Mouse (Mus musculus): ENCODE data around the gene Camkk2.
A peak's percentile ranks its signal among the peaks of the same experiment; 100 is the strongest.

Gene Camkk2

GRCm38 (mm10) chr5:122782066-122782465 lies 2.9 kb upstream of the Camkk2 start:
- DNase-seq (ENCODE audit: low spot score) = peak; percentile 68

GRCm38 (mm10) chr5:122780791-122781432 lies 1.7 kb upstream of the Camkk2 start:
- no peak for DNase-seq (ENCODE audit: low spot score)

GRCm38 (mm10) chr5:122778231-122779226 lies 680 bp downstream of the Camkk2 start:
- DNase-seq (ENCODE audit: low spot score) = no peak

GRCm38 (mm10) chr5:122777322-122777721 lies 1.9 kb downstream of the Camkk2 start:
- no peak for DNase-seq (ENCODE audit: low spot score)

- no peak for DNase-seq (ENCODE audit: low spot score)
Observed at GRCm38 (mm10) chr5:122775646-122776286, 3.4 kb downstream of the Camkk2 start.

GRCm38 (mm10) chr5:122774743-122775611 lies 4.2 kb downstream of the Camkk2 start:
- DNase-seq (ENCODE audit: low spot score) = peak; percentile 57

- DNase-seq (ENCODE audit: low spot score) = no peak
Observed at GRCm38 (mm10) chr5:122773756-122774155, 5.5 kb downstream of the Camkk2 start.

- DNase-seq (ENCODE audit: low spot score) = no peak
Observed at GRCm38 (mm10) chr5:122771428-122771827, 7.8 kb downstream of the Camkk2 start.

GRCm38 (mm10) chr5:122770806-122771261 lies 8.4 kb downstream of the Camkk2 start:
- DNase-seq (ENCODE audit: low spot score) = no peak

- no peak for DNase-seq (ENCODE audit: low spot score)
Observed at GRCm38 (mm10) chr5:122770304-122770703, 8.9 kb downstream of the Camkk2 start.

- no peak for DNase-seq (ENCODE audit: low spot score)
Observed at GRCm38 (mm10) chr5:122769101-122769568, 10.1 kb downstream of the Camkk2 start.

- no peak for DNase-seq (ENCODE audit: low spot score)
Observed at GRCm38 (mm10) chr5:122767283-122767682, 11.9 kb downstream of the Camkk2 start.

- no peak for DNase-seq (ENCODE audit: low spot score)
Observed at GRCm38 (mm10) chr5:122764032-122764464, 15.2 kb downstream of the Camkk2 start.

GRCm38 (mm10) chr5:122763271-122764031 lies 15.8 kb downstream of the Camkk2 start:
- DNase-seq (ENCODE audit: low spot score) = no peak

GRCm38 (mm10) chr5:122756680-122757079 lies 22.5 kb downstream of the Camkk2 start:
- no peak for DNase-seq (ENCODE audit: low spot score)

GRCm38 (mm10) chr5:122756144-122756543 lies 23.1 kb downstream of the Camkk2 start:
- no peak for DNase-seq (ENCODE audit: low spot score)

- DNase-seq (ENCODE audit: low spot score) = no peak
Observed at GRCm38 (mm10) chr5:122755620-122756019, 23.6 kb downstream of the Camkk2 start.

GRCm38 (mm10) chr5:122754477-122754876 lies 24.7 kb downstream of the Camkk2 start:
- no peak for DNase-seq (ENCODE audit: low spot score)

- no peak for DNase-seq (ENCODE audit: low spot score)
Observed at GRCm38 (mm10) chr5:122747950-122748349, 31.3 kb downstream of the Camkk2 start.

- DNase-seq (ENCODE audit: low spot score) = no peak
Observed at GRCm38 (mm10) chr5:122743880-122744422, 35.3 kb downstream of the Camkk2 start.

All from yolk sac, embryonic 10.5 days (tissue).